Mouse (Mus musculus): ENCODE measurements around the gene Rpl24.

Gene Rpl24

GRCm38 (mm10) chr16:55969147-55969546, 3.1 kb downstream of the Rpl24 start:
- CTCF ChIA-PET = interaction anchor here (0.6 kb wide), 1 partner anchor 219 kb away, joined by 3 read pairs; no protein-coding TSS in a partner anchor

DNA sequence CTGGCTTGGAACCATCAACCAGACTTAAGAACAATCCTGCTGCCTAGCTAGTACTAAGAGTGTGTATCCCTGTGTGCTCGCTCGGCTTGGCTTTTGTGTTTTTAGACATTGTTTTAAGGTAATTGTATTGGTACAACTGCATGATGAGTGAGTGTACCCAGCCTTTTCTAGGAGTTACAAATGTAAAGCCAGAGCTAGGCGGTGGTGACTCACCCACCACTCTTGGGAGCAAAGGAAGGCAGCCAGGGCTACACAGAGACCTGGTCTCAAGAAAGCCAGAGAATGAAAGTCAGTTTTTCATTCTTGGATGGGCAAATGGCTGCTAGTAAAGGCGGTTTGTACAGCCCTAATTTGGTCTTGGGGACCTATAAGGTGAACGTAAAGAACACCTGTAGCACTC, 4.3 kb downstream of the Rpl24 start:
- CTCF ChIA-PET = no interaction called here

- CTCF ChIA-PET = interaction anchor here (0.6 to 0.7 kb wide), 3 partner anchors 29 to 1435 kb away, joined by 3 to 11 read pairs (median 9); no protein-coding TSS in a partner anchor
Observed at GRCm38 (mm10) chr16:55971735-55972615, 5.9 kb downstream of the Rpl24 start.

DNA sequence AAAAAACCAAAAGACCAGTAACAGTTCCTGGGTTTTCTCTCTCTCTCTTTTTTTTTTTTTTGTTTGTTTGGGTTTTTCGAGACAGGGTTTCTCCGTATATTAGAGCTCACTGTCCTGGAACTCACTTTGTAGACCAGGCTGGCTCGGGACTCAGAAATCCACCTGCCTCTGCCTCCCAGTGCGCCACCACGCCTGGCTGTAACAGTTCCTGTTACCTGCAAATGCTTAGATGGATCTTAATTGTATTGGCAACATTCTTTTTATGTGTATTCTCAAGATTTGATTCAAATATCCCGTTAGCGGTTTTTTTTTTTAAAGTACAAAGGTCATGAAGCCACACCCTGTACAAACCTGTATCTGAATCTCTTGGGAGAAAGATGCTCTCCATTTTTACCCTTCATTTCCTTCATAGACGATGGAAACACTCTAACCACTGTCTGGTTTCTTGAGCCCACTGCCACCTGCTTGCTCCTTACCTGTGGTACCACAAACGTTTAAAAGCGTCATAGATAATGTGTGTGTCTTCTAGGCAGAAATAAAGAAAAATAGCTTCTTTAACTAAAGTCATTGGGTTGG, 6.6 kb downstream of the Rpl24 start:
- CTCF ChIA-PET = interaction anchor here (0.7 kb wide), 1 partner anchor 28 kb away, joined by 9 read pairs; no protein-coding TSS in a partner anchor

GRCm38 (mm10) chr16:55973431-55974255, 7.6 kb downstream of the Rpl24 start, which contains the start of gene Zbtb11:
Gene Zbtb11 (plus strand): TSS chr16:55973883.
- CTCF ChIA-PET = no interaction called here

DNA sequence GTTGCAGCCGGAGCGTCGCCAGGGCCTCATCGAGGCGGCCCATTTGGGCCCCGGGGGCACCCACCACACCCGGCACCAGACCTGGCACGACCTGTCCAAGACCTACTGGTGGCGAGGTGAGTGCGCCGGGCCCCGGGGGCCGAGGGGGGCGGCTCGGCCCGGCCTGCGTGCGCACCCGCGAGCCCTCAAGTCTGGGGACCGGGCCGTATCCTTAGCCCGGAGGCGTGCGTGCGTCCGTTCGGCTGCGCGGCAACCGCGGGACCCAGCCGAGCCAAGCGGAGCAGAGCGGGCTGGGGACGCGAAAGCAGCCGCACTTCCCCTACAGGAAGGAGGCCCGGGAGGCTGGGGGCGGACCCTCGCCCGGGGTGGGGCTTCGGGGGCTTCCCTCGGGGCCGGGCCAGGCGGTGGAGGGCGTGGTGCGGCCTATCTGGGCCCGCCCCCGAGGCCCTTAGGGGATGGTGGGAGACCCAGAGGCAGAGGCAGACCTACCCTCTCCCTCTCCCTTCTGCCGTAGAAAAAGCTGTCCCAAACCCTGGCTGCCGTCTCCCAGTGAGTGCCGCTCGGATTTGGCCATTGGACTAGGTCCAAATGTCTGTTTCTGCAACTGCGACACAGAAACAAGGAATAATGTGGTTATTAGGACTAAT, 8.3 kb downstream of the Rpl24 start:
- CTCF ChIA-PET = no interaction called here

DNA sequence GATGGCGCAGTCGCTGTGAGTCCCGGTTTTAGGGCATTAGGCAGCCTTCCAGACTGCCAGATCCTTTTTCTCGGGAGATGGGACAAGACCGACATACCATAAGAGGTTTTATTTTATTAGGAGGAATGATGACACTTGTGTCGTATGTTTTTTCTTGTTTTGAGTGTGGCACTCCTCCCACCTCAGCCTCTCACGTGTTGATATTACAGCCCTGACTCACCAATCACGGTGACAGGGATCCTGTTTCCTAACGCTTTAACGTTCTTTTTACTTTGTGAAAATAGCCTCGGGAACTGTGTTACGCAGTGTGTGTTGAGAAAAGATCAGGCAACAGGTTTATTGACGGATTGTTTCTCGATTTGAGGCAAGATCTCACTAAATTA, 8.8 kb downstream of the Rpl24 start:
- CTCF ChIA-PET = no interaction called here

DNA sequence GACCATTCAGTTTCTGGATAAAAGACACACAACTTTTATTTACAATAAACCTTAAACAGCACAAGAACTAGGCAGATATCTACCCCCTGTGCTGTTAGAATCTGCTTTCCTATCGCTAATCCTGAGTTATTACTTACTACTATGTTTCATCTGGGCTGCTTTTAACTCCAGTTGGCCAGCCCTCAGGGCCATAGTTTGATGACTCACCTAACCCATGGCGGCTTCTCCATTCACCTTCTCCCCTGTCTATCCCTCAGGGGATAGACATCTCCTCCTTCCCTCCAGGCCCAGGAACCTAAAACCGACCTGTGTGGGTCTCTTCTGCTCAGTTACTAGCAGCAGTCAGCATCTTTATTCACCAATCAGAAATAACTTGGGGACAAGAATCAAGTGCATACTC, 19.9 kb downstream of the Rpl24 start:
- CTCF ChIA-PET = interaction anchor here (0.9 kb wide), 1 partner anchor 14 kb away, joined by 4 read pairs; no protein-coding TSS in a partner anchor

DNA sequence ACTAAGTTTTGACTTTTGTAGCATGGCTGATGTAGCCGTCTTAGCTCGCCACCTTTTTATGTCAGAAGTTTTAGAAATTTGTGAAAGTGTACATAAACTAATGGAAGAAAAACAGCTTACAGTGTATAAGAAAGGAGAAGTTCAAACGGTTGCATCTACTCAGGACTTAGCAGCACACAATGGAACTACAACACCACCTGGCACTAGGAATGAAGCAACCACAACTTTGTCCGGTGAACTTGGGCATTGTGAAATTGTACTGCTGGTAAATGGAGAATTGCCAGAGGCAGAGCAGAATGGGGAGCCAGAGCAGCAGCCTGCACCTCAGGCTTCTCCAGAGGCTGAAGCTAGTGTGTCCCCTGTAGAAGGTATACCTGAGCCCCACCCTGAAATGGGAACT, 24.2 kb downstream of the Rpl24 start:
- CTCF ChIA-PET = interaction anchor here (0.6 kb wide), 1 partner anchor 14 kb away, joined by 3 read pairs; no protein-coding TSS in a partner anchor

DNA sequence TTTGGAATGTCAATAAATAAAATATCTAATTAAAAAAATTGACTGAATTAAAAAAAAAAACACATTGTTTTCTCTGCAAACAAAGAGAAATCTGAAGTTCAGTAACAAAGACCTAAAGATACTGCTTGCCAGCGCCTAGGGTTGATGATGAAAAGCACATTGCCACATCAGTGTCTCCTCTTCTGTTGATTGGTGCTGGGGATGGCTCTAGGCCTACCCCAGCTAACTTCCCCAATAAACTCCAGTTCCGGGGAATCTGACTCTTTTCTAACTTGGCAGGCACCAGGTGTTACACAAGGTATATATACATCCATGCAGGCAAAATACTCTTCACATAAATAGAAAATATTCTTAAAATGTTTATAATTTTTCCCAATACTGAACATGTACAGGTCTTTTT, 28.2 kb downstream of the Rpl24 start:
- CTCF ChIA-PET = no interaction called here

GRCm38 (mm10) chr16:56006798-56007197, 40.7 kb downstream of the Rpl24 start:
- CTCF ChIA-PET = no interaction called here

DNA sequence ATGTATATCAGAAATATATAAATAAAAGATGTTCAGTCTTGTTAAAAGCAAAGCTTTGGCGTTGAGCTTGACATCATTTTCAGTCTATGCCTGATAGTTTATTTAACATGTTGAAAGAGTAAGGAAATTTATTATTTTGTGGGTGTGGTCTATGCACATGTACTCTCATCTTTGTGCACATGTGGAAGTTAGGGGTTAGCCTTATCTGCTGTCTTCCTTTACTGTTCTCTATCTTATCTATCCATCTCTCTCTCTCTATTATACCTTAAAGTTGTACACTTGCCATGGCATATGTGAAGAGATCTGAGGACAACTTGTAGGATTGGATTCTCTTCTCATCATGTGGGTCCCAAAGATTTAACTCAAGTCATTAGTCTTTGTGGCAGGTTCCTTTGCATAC, 42.8 kb downstream of the Rpl24 start:
- CTCF ChIA-PET = no interaction called here

DNA sequence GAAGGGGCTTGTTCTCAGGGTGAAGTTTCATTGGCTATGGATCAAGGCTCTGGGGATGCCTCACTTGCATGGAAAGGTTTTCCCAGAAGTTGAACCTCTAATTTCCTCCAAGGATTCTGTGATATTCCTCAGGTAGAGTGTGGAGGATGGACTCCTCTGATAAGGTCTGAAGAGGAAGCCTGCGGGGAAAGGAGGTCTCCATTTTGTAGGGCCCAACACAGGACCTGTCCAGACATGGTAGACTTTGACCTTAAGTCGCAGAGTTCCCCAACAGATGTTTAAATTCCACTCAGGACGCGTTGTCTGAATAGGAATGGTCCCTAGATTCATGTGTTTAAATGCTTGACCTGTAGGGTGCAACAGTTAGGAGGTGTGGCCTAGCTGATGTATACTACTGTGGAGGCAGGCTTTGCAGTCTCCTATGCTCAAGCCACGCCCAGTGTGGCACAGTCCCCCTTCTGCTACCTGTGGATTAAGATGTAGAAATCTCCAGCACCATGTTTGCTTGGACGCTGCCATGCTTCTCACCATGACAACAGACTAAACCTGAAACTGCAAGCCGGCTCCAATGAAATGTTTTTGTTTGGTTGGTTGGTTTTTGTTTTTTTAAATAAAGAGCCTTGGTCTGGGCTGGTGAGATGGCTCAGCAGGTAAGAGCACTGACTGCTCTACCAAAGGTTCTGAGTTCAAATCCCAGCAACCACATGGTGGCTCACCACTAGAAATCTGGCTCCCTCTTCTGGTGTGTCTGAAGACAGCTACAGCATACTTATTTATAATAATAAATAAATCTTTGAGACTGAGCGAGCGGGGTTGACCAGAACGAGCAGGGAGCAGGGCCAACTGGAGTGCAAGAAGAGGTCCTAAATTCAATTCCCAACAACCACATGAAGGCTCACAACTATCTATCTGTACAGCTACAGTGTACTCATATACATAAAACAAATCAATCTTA, 47.0 kb downstream of the Rpl24 start:
- CTCF ChIA-PET = no interaction called here

- CTCF ChIA-PET = interaction anchor here (1.2 kb wide), 1 partner anchor 17 kb away, joined by 3 read pairs; no protein-coding TSS in a partner anchor
Observed at GRCm38 (mm10) chr16:56014076-56014475, 48.0 kb downstream of the Rpl24 start.

GRCm38 (mm10) chr16:56019660-56020059, 53.6 kb downstream of the Rpl24 start:
- CTCF ChIA-PET = no interaction called here

Measured in spleen, embryonic (tissue).